Mouse (Mus musculus) testis, adult 2 months (tissue): Measurements from ENCODE around the gene Dcdc2b.

Experiments
- CTCF ChIP-seq: fragments of 200-500 bp; IDR thresholded peaks from 2 replicates; pipeline ENCODE4 v1.5.1; 2012; ENCODE audit warnings: low read depth, mild to moderate bottlenecking, inconsistent platforms, low read length, moderate library complexity; ENCODE audit not compliant: control insufficient read depth, insufficient read depth, insufficient replicate concordance
- POLR2A ChIP-seq: fragments of 200-500 bp; IDR thresholded peaks from 2 replicates; pipeline ENCODE4 v1.6.1; 2012; ENCODE audit warnings: low read depth, mild to moderate bottlenecking, inconsistent platforms, low read length, moderate library complexity; ENCODE audit not compliant: control insufficient read depth

- no peak for TF ChIP-seq CTCF
- no peak for TF ChIP-seq POLR2A
Observed at GRCm38 (mm10) chr4:129586943-129587342, 27.1 kb downstream of the Dcdc2b start.
